Mouse (Mus musculus): ENCODE data around the gene Man1a.
A peak's percentile ranks its signal among the peaks of the same experiment; 100 is the strongest.

Gene Man1a

DNA sequence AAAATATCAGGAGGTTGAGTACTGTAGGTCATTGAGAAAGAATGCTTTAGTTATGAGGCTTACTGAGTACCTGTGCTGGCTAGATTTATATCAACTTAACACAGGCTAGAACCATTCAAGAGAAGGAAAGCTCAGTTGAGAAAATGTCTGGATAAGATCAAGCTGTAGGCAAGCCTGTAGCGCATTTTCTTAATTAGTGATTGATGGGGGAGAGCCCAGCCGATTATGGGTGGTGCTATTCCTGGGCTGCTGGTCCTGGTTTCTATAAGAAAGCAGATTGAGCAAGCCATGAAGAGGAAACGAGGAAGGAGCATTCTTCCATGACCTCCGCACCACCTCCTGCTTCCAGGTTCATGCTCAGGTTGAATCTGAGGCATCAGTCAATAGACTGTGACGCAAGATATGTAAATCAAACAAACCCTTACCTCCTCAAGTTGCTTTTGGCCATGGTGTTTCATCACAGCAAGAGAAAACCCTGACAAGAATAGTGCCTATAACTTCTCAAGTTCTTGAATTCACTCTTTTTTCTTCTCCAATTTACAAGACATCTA is 58.4 kb downstream of the Man1a start:
- DNase-seq (ENCODE audit: low spot score in 2 of 2) = no peak

DNA sequence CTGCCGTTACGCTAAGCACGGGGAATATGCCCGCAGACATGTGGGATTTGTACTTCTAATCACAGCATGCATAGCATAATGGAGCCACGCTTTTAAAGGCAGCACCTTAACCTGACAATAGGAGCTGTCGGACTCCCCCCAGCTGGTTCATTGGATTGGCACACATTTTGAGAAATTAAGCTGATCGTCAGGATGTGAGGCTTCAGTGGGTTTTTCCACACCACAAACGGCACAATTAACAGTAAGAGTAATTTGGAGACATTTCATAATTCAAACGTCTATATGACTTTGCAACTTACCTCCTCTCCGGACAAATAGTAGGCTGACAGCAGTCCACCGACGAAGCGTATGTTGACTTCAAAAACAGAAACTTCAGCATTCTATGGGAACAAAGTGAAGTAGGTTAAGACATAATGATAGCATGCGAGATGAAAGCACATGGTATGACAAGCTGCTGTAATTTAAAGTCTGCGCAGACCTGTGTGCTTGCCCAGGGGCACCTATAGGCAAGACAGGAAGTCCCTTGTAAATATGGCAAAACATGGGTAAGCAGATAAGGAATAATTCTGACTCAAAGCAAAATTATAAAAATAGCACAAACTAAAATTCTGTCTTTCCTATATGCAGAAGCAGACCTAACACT is 62.2 kb downstream of the Man1a start:
- no peak for DNase-seq (ENCODE audit: low spot score in 2 of 2)

DNA sequence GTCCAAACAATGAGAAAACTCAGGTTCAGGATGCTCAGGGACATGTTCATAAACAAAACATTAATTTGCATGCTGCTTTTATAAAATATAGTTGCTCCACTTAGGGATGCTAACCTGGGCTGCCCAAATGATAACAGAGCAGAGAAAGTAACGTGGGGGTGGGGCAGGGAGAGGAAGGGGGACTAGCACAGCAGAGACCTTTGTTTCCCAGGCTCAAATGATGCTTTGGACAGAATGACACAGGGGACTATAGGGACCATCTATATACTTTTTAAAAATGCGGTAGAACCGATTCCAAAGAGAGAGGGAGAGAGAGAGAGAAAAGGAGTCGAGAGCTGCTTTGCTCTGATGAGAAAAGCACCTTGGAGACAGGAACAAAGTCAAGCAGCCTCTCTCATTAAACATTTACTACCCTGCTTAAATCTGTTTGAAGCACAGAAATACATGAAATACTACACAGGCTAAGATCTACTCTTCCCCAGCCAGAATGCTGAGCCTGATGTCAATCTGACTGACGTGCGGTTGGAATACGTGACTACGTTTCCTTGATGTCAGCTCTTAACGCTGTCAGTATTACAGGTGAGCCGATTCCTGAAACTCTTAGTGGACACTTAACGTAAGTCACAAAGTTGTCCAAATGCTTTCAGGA is 63.1 kb downstream of the Man1a start:
- DNase-seq (ENCODE audit: low spot score in 2 of 2) = no peak

DNA sequence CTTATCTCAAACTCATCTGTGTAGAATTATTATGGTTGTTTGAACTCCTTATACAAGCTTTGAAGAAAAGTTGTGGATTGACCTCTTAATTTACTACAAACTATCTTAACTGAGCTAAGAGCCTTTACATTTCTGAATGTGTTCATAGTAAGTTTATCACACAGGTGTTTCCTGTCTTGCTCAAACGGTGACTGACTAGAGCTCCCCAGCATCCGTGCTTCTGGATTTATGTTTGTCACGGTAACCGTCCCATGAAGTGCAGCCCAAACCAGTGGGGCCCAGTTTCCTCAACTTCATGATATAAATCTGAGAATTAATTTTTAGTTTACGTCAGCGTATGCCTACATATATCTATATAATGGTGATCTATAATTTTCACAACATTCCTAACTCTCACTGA is 67.3 kb downstream of the Man1a start:
- DNase-seq (ENCODE audit: low spot score in 2 of 2) = no peak

DNA sequence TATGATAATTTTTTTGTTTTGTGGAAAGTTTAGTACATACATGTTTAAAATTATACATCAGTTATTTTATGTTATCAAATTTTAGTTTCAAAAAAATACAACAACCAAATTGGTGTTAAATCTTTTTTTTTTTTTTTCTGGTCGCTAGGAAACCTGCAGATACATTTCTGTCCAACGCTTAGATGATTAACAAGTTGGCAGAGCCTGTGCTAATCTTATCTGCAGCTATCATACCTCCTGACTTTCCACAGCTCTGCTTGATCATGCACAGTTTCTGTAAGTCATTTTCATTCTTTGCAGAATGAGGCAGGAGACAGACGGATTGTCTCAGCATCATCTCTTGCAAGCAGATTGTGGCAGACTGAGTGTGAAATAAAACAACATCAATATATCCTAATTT is 69.5 kb downstream of the Man1a start:
- DNase-seq (ENCODE audit: low spot score in 2 of 2) = no peak

GRCm38 (mm10) chr10:54005847-54006246 is 70.6 kb downstream of the Man1a start:
- no peak for DNase-seq (ENCODE audit: low spot score in 2 of 2)

- no peak for DNase-seq (ENCODE audit: low spot score in 2 of 2)
These were observed 73.5 kb downstream of the Man1a start for GRCm38 (mm10) chr10:54002936-54003335.

DNA sequence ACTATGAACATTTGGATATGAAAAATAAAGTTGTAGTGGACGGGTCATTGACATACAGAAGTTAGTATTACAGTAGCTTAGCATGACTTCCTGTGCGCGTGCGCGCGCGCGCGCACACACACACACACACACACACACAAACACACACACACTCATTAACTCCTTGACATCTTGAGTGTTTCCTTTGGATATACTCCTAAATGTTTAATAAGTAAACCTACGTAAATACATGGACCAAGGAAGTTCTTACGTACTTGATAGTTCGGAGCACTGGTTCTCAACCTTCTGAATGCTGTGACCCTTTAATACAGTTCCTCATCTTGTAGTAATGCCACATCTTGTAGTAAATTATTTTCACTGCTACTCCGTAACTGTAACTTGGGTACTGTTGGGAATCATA is 79.1 kb downstream of the Man1a start:
- no peak for DNase-seq (ENCODE audit: low spot score in 2 of 2)

DNA sequence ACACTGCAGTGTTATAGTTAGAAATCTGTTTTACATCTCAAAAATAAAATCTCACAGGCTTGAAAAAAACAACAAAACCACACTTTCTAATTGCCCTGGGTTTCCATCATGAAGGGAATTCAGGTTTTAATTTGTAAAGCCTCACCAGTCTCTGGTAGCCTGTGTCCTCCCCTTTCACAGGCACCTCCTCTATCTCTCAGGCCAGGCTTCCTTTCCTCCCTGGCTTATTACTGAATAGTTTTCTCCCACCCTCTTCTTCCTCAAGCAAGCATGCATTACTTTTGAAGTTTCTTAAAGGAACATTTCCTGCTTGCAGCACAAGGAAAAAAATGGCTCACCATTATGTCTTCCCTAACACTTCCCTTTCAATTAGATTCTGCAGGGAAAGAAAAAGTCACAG is 80.2 kb downstream of the Man1a start:
- no peak for DNase-seq (ENCODE audit: low spot score in 2 of 2)

DNA sequence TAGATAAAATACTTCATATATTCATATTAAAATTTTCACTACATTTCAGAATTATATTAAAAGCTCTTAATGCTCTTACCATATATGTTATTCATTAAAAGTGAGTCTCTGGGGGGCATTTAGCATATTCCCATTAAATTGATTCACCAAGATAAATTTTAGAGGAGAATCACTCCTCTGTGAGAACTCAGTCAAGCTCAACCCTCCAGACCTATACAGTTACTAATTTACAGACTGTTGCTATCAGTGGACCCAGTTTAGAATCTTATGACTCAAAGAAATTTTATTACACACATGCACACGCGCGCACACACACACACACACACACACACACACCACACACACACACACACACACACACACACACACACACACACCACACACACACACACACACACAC is 81.8 kb downstream of the Man1a start:
- no peak for DNase-seq (ENCODE audit: low spot score in 2 of 2)

- DNase-seq (ENCODE audit: low spot score in 2 of 2) = no peak
These were observed 86.0 kb downstream of the Man1a start for GRCm38 (mm10) chr10:53990434-53990833.

DNA sequence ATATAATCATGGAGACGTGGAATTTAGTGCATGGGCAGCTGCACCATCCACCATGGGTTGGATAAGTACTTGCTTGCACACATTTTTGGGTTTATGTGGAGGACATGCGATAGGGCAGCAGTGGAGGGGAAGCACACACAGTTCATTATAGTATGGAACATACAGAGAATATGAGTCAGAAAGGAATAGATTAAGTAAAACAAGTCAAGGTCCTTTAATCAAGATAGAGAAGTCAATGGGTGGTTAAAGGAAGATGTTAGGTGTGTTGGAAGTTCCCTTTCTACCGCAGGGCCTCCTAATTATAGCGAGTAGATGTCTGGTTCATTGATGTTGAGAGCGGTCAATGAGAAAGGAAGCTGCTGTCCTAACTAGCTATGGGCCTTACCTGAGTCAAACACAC is 91.5 kb downstream of the Man1a start:
- DNase-seq (ENCODE audit: low spot score in 2 of 2) = no peak

GRCm38 (mm10) chr10:53984086-53984485 is 92.3 kb downstream of the Man1a start:
- no peak for DNase-seq (ENCODE audit: low spot score in 2 of 2)

DNA sequence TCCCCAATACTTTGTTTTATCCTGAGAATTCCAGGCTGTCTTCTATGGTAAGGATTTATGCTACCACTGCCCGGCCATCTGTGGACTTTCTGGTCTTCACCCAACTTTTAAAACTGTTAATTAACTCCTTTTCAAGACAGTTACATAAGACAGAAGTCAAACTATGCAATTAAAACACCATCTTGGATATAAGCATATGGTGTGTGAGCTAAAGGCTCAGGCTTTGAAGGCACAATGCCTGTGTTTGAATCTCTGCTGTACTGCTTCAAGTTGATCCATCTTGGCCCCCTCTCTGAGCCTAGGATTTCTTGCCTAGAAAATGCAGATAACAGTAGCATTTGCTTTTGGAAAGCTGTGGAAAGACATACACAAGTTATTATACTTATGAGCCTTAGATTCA is 97.8 kb downstream of the Man1a start:
- no peak for DNase-seq (ENCODE audit: low spot score in 2 of 2)

GRCm38 (mm10) chr10:53974180-53974579 is 102.2 kb downstream of the Man1a start:
- no peak for DNase-seq (ENCODE audit: low spot score in 2 of 2)

DNA sequence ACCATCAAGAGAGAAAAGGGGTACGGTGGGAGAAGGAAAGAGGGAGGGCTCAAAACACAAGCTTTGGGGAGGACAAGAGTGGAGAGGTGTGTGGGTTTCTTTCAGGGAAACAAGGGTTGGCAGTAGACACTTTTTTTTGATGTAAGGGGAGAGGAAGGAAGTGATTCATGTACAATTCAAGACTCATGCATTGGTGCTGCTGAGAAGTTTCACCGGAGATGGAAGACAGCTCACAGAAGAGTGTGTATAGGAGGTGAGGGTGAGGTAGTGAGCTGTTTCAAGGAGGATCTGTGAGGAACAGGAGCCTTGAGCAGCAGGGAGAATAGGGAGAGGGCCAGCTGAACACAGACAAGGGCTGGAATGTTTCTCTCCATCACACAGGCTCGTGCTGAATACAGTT is 116.7 kb downstream of the Man1a start:
- no peak for DNase-seq (ENCODE audit: low spot score in 2 of 2)

DNA sequence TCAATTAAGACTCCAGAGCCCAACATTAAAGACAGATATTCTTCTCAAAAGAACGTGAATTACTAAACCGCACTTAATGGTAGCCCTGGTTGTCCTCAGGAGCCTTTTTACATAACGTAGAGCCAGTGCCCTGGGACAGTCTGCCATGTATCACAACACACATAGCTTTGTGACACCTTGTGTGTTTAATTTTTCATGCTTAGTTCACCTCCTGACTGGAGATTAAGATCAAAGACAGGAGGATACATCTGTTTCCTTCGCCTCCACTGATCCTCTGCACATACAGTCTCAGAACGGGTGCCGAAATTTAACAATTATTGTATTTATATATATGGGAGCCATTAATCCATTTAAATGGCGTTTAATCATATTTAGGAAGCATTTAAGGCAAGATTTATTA is 134.8 kb downstream of the Man1a start:
- DNase-seq (ENCODE audit: low spot score in 2 of 2) = no peak

DNA sequence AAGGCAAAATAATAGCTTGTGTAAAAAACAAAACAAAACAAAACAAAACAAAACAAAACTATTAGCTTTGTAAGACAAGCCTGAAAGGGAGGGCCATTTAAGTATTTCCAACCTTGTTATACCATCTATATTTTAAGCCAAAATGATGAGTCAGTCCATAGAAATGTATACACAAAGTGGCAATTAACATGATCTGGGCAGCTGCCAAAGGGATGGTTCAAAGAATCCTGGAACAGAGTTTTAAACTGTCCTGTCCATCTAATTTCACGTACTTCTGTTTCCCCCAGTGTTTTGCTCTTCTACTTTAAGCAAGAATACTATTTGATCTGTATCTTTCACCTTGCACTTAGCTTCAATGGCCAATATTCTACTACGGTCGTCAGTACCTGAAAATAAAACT is 138.2 kb downstream of the Man1a start:
- no peak for DNase-seq (ENCODE audit: low spot score in 2 of 2)

DNA sequence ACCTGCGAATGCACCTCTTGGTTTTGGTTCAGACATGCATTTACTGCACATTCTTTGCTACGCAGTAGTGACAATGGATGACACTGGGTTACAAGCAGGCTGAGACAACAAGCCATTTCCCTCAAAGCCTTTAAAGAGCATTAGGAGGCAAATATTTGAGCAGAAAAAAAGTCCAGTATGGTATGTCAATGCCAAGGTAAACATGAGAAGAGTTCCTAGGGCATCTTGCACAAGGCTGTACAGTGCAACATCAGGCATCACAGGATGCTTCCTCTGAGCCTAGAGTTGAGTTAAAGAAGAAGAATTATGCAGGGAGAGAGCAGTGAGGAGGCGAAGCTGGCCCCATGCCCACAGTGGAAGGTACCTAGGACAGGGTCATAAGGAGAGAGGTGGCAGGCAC is 140.3 kb downstream of the Man1a start:
- DNase-seq (ENCODE audit: low spot score in 2 of 2) = no peak

DNA sequence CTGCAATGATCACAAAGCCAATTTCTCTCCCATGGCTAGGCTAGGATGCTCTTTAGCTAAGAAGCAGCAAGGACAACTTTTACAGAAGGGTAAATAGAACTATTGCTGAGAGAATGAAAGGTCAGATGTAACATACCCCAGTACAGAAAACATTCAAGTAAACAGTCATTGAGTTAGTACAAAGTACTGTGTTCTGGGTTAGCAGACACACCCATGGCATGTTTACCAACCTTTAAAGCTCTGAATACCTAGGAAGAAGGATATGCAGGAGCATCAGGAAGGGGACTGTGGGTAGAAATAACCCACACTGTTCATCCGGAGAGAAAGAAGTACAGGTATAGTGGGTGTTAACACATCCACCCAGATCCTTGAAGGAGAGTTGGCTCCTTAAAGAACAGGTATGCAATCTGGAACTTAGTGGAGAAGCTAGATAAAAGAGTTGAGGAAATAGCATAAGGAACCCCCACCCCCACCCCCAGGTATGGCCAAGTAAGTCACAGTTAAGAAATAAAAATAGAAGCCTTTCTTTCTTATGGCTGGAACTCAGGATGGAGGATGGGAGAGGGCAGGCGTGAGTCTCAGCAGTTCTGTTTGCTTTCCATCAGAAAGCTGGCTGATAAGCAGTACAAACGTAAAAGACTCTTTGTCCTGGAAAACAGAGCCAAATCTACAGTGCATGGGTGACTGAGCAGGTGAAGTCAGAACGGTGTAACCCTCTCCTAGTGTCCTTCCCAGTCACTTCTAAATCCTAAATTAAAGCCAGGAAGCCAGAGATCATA is 146.5 kb downstream of the Man1a start:
- no peak for DNase-seq (ENCODE audit: low spot score in 2 of 2)

DNA sequence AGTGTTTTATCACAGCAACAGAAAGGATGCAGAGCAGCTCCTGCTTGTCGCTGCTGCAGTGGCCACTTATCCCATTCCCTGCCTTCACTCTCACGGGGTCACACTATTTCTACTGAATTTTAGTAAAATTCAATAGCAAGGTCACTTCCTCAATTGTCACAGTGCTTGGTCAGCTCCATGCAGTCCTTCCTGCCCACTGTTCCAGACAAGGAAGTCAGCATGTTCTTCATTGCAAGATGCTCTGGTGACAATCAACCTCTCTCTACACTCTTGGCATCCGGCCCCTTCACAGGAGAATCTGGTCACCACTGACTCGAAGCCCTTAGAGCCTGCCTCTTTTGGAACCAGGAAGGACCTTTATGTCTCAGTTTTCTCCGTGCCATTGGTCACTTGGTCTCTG is 148.5 kb downstream of the Man1a start:
- DNase-seq (ENCODE audit: low spot score in 2 of 2) = no peak

DNA sequence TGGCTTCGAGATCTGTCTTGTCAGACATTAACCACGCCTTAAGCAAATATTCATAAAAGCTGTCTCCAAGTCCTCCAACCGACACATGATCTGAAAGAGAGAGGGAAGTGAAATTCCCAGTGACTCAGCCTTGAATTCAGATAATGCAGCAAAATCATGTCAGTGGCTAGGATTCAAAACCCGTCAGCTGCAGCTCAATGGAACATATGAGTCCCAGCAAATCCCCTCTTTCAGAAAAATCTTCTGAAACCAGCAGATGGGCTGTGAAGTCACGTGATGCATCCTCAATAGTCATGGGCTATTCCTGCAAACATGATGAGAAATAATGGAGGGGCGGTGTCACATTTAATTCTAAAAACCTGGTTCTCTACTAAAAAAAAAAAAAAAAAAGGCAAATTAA is 151.0 kb downstream of the Man1a start:
- peak in 1 of 2 experiments; percentile 18 for DNase-seq (ENCODE audit: low spot score in 2 of 2)

DNA sequence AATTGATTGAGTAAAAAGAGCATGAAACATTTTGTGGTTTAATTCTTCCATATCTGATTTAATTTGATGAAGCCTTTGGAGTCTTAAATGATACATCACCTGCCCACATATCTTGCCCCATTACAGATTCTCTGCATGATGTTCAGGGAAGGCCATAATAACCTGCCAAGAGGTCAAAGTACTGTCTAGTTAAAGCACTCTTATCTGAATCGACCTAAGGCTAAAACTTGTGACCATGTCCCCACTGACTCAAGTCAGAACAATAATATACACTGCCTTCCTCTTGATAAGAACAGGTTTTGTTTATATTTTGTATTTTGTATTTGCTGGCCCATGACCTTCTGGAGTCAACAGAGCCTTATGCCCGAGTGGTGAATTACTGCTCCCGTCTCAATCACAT is 154.2 kb downstream of the Man1a start:
- DNase-seq (ENCODE audit: low spot score in 2 of 2) = no peak

Data from frontal cortex, postnatal 14 days (tissue).